Mouse (Mus musculus): ENCODE measurements around the gene Tmem30c. TPM values are rescaled to one million over a fixed set of nuclear protein-coding genes. Genes with fewer than 3 reads are reported as not detected.
"Not testable (repeated sequence)": the region's sequence is repeated elsewhere in the genome, so short reads cannot be mapped to it uniquely, and the experiment has no call there.

Tmem30c gene
- polyA plus RNA-seq, 1 experiment from 2014 or later = not detected

DNA sequence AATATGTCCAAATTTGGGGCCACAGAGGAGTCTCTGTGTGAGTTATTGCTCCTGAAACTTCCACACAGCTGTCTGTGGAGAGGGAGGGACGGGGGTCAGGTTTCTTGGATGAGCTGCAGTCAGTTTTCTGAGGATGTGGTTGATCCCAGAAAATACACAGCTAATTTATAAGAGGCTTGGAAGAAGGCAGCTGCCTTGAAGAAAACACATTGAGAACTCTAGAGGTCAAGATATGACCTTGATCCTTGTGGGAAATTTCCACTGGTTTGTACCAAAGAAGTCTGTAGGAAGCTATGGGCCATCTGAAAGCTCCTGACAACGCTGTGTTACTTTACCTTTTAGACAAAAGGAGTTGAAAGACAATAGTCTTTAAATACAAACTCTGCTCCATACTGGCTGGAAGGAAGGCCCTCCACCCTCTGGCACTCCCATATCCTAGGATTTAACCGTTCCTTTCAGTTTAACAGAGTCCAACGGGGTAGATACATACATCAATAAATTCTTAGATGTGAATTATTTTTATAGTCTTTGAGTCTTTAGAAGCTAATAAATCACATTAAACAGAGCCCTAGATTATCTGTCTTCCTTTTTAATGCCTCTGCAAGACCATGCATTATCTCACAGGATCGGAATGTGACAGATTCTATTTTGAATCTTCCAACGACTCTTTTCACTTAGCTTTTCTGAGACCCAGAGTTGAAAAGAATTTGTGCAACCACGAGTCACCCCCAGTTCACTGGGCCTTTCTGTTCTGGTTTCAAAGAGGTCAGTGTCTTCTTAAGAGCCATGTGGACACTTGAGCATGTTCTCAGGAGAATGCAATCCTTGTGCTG lies 40.9 kb downstream of the Tmem30c start:
- H3K9ac ChIP-seq (ENCODE audit: low read length) = no peak overlapping the region
- H3K4me1 ChIP-seq (ENCODE audit: control insufficient read depth, insufficient read depth, low read length) = no peaks in the 10 kb centered on the region
- H3K4me2 ChIP-seq (ENCODE audit: low read depth) = no peak overlapping the region
- DNase-seq (ENCODE audit: low spot score) = no peak
- no peak for ATAC-seq (ENCODE audit: insufficient read depth, low FRiP score, low TSS enrichment)
- H3K27ac ChIP-seq (ENCODE audit: low read depth, low read length) = no peak overlapping the region
- H3K27me3 ChIP-seq (ENCODE audit: control insufficient read depth, insufficient read depth, low read length) = no peaks in the 10 kb centered on the region
- no peaks in the 10 kb centered on the region for H3K9me3 ChIP-seq (ENCODE audit: control insufficient read depth, low read length)
- no peak overlapping the region for H3K4me3 ChIP-seq (ENCODE audit: low read depth, low read length)
- no peaks in the 10 kb centered on the region for H3K36me3 ChIP-seq (ENCODE audit: control insufficient read depth, insufficient read depth, low read length)
- WGBS = 47% methylated on average over 7 of the region's 7 CpGs

- WGBS = 88% methylated on average over 4 of the region's 4 CpGs
- H3K4me1 ChIP-seq (ENCODE audit: control insufficient read depth, insufficient read depth, low read length) = no peaks in the 10 kb centered on the region
- H3K27me3 ChIP-seq (ENCODE audit: control insufficient read depth, insufficient read depth, low read length) = no peaks in the 10 kb centered on the region
- no peaks in the 10 kb centered on the region for H3K9me3 ChIP-seq (ENCODE audit: control insufficient read depth, low read length)
- no peak overlapping the region for H3K9ac ChIP-seq (ENCODE audit: low read length)
- DNase-seq (ENCODE audit: low spot score) = no peak
- ATAC-seq (ENCODE audit: insufficient read depth, low FRiP score, low TSS enrichment) = no peak
- H3K36me3 ChIP-seq (ENCODE audit: control insufficient read depth, insufficient read depth, low read length) = no peaks in the 10 kb centered on the region
- H3K4me3 ChIP-seq (ENCODE audit: low read depth, low read length) = no peak overlapping the region
- H3K27ac ChIP-seq (ENCODE audit: low read depth, low read length) = no peak overlapping the region
- H3K4me2 ChIP-seq (ENCODE audit: low read depth) = no peak overlapping the region
These were observed 41.7 kb downstream of the Tmem30c start for GRCm38 (mm10) chr16:57250991-57251390.

GRCm38 (mm10) chr16:57247464-57247863 lies 45.2 kb downstream of the Tmem30c start:
- ATAC-seq (ENCODE audit: insufficient read depth, low FRiP score, low TSS enrichment) = no peak
- Histone ChIP-seq H3K4me3 (ENCODE audit: low read depth, low read length) (no peak overlapping the region), H3K36me3 (ENCODE audit: control insufficient read depth, insufficient read depth, low read length) (no peaks in the 10 kb centered on the region), H3K27me3 (ENCODE audit: control insufficient read depth, insufficient read depth, low read length) (no peaks in the 10 kb centered on the region), H3K9me3 (ENCODE audit: control insufficient read depth, low read length) (no peaks in the 10 kb centered on the region), H3K4me2 (ENCODE audit: low read depth) (no peak overlapping the region), H3K27ac (ENCODE audit: low read depth, low read length) (no peak overlapping the region), H3K4me1 (ENCODE audit: control insufficient read depth, insufficient read depth, low read length) (no peaks in the 10 kb centered on the region), H3K9ac (ENCODE audit: low read length) (no peak overlapping the region)
- no peak for DNase-seq (ENCODE audit: low spot score)
- WGBS = 95% methylated on average over 4 of the region's 4 CpGs

- Histone ChIP-seq H3K4me3 (ENCODE audit: low read depth, low read length) (no peak overlapping the region), H3K36me3 (ENCODE audit: control insufficient read depth, insufficient read depth, low read length) (no peaks in the 10 kb centered on the region), H3K27ac (ENCODE audit: low read depth, low read length) (no peak overlapping the region), H3K9ac (ENCODE audit: low read length) (no peak overlapping the region), H3K4me2 (ENCODE audit: low read depth) (no peak overlapping the region), H3K4me1 (ENCODE audit: control insufficient read depth, insufficient read depth, low read length) (no peaks in the 10 kb centered on the region), H3K27me3 (ENCODE audit: control insufficient read depth, insufficient read depth, low read length) (no peaks in the 10 kb centered on the region), H3K9me3 (ENCODE audit: control insufficient read depth, low read length) (no peaks in the 10 kb centered on the region)
- no peak for DNase-seq (ENCODE audit: low spot score)
- 91% methylated on average over 3 of the region's 3 CpGs for WGBS
- ATAC-seq (ENCODE audit: insufficient read depth, low FRiP score, low TSS enrichment) = no peak; the same call in 1 of the 2 replicates
These were observed 46.1 kb downstream of the Tmem30c start for GRCm38 (mm10) chr16:57246596-57246995.

DNA sequence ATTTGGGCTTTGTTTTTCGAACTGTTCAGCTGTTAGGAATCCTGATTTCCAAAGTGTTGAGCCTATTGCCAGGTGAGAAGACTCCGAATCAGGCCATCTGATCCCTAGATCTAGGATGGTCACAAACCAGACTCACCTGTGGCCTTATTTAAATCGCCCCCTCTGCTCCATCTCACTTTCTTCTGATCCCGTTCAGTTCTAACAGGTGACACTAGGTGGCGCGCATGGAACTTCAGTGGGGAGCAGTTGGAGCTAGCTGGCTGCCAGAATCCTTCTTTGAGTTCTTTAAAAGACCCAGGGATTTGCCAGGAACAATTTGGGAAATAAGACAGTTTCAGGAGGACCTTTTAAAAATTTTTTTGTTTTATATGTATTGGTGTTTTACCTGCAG lies 48.8 kb downstream of the Tmem30c start:
- no peak overlapping the region for H3K27ac ChIP-seq (ENCODE audit: low read depth, low read length)
- no peaks in the 10 kb centered on the region for H3K36me3 ChIP-seq (ENCODE audit: control insufficient read depth, insufficient read depth, low read length)
- no peak overlapping the region for H3K4me2 ChIP-seq (ENCODE audit: low read depth)
- WGBS = 11% methylated on average over 6 of the region's 6 CpGs
- no peak for ATAC-seq (ENCODE audit: insufficient read depth, low FRiP score, low TSS enrichment)
- no peak overlapping the region for H3K9ac ChIP-seq (ENCODE audit: low read length)
- DNase-seq (ENCODE audit: low spot score) = peak; percentile 76
- H3K9me3 ChIP-seq (ENCODE audit: control insufficient read depth, low read length) = no peaks in the 10 kb centered on the region
- H3K4me3 ChIP-seq (ENCODE audit: low read depth, low read length) = no peak overlapping the region
- H3K4me1 ChIP-seq (ENCODE audit: control insufficient read depth, insufficient read depth, low read length) = no peaks in the 10 kb centered on the region
- no peaks in the 10 kb centered on the region for H3K27me3 ChIP-seq (ENCODE audit: control insufficient read depth, insufficient read depth, low read length)

DNA sequence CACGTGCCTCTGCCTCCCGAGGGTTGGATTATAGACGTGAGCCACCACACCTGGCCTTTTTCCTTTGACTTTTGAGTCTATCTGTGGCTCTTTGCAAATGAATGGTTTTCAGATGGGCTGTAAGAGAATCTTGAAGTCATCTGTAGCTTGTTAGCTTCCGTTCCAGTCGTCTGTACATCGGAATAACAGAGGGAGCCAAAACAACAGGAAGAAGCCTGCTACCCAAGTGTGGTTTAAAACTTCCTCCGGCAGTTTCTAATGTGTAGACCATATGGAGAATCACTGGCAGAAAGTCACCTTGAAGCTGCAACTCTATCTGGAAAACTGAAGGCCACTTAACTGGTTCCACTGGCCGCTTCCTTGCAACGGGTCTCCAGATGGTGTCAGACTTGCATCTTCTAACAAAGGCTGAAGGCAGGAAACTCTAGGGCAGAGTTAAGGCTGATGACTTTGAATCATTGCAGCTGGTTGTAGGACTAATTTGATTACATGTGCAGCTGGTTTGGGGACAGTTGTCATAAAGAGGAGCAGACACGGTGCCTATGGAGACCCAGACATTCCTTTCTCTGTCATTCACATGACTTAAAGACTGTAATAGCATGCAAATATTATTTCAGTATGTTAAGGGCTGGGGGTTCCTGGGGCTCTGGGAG lies 49.3 kb downstream of the Tmem30c start:
- 48% methylated on average over 10 of the region's 10 CpGs for WGBS
- DNase-seq (ENCODE audit: low spot score) (peak; percentile 15), ATAC-seq (ENCODE audit: insufficient read depth, low FRiP score, low TSS enrichment) (no peak)
- Histone ChIP-seq H3K4me3 (ENCODE audit: low read depth, low read length) (no peak overlapping the region), H3K4me2 (ENCODE audit: low read depth) (no peak overlapping the region), H3K27ac (ENCODE audit: low read depth, low read length) (no peak overlapping the region), H3K9ac (ENCODE audit: low read length) (no peak overlapping the region), H3K4me1 (ENCODE audit: control insufficient read depth, insufficient read depth, low read length) (no peaks in the 10 kb centered on the region), H3K36me3 (ENCODE audit: control insufficient read depth, insufficient read depth, low read length) (no peaks in the 10 kb centered on the region), H3K9me3 (ENCODE audit: control insufficient read depth, low read length) (no peaks in the 10 kb centered on the region), H3K27me3 (ENCODE audit: control insufficient read depth, insufficient read depth, low read length) (no peaks in the 10 kb centered on the region)

GRCm38 (mm10) chr16:57242857-57243204 lies 49.8 kb downstream of the Tmem30c start:
- Histone ChIP-seq H3K9me3 (ENCODE audit: control insufficient read depth, low read length) (no peaks in the 10 kb centered on the region), H3K27me3 (ENCODE audit: control insufficient read depth, insufficient read depth, low read length) (no peaks in the 10 kb centered on the region), H3K27ac (ENCODE audit: low read depth, low read length) (no peak overlapping the region), H3K4me1 (ENCODE audit: control insufficient read depth, insufficient read depth, low read length) (no peaks in the 10 kb centered on the region), H3K36me3 (ENCODE audit: control insufficient read depth, insufficient read depth, low read length) (no peaks in the 10 kb centered on the region), H3K4me2 (ENCODE audit: low read depth) (no peak overlapping the region), H3K4me3 (ENCODE audit: low read depth, low read length) (no peak overlapping the region), H3K9ac (ENCODE audit: low read length) (no peak overlapping the region)
- DNase-seq (ENCODE audit: low spot score) (no peak), ATAC-seq (ENCODE audit: insufficient read depth, low FRiP score, low TSS enrichment) (no peak)
- WGBS = 89% methylated on average over 5 of the region's 5 CpGs

DNA sequence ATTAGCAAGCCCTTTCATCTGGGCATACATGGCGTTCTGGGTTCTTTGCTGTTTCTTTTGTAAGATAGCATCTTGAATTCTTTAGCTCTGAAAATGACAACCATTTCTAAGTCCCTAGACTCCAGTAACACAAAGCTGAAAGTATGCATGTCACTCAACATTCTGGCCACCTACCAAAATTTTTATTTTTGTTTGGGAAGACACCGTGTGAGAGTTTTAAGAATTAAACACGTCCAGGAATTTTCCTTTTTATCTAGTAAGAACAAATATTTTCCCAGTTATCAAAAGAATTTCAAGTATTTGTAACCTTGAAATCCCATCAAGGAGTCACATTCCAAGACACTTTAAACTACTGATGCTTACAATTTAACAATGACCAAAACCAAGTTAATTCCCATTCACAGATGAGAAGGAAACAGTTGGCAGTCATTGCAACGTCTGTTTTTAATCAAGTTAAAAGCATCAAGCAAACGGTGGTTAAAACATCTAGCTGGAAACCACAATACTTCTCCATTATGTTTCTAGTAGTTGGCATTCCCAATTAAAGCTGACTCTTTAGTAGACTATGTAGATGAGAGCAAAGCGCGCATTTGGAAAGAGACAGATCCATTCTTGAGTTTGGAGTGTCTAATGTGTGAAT lies 56.7 kb downstream of the Tmem30c start:
- Histone ChIP-seq H3K9ac (ENCODE audit: low read length) (no peak overlapping the region), H3K36me3 (ENCODE audit: control insufficient read depth, insufficient read depth, low read length) (no peaks in the 10 kb centered on the region), H3K9me3 (ENCODE audit: control insufficient read depth, low read length) (no peaks in the 10 kb centered on the region), H3K4me2 (ENCODE audit: low read depth) (no peak overlapping the region), H3K4me1 (ENCODE audit: control insufficient read depth, insufficient read depth, low read length) (no peaks in the 10 kb centered on the region), H3K4me3 (ENCODE audit: low read depth, low read length) (no peak overlapping the region), H3K27ac (ENCODE audit: low read depth, low read length) (no peak overlapping the region), H3K27me3 (ENCODE audit: control insufficient read depth, insufficient read depth, low read length) (no peaks in the 10 kb centered on the region)
- DNase-seq (ENCODE audit: low spot score) (no peak), ATAC-seq (ENCODE audit: insufficient read depth, low FRiP score, low TSS enrichment) (no peak)
- WGBS = 71% methylated on average over 7 of the region's 7 CpGs

DNA sequence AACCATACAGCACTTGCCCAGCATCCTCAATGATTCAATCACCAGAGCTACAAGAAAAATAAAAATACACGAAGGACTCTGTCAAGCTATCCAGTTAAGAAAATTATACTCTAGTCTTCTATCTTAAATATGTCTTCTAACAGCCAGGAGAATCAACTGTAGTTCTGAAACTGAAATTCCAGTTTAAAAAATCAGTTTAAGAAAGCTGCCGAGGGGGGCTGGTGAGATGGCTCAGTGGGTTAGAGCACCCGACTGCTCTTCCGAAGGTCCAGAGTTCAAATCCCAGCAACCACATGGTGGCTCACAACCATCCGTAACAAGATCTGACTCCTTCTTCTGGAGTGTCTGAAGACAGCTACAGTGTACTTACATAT lies 60.7 kb downstream of the Tmem30c start:
- not testable (repeated sequence) for H3K27ac ChIP-seq (ENCODE audit: low read depth, low read length); H3K27me3 ChIP-seq (ENCODE audit: control insufficient read depth, insufficient read depth, low read length); H3K4me2 ChIP-seq (ENCODE audit: low read depth); ATAC-seq (ENCODE audit: insufficient read depth, low FRiP score, low TSS enrichment); H3K4me1 ChIP-seq (ENCODE audit: control insufficient read depth, insufficient read depth, low read length); H3K36me3 ChIP-seq (ENCODE audit: control insufficient read depth, insufficient read depth, low read length); H3K4me3 ChIP-seq (ENCODE audit: low read depth, low read length); H3K9me3 ChIP-seq (ENCODE audit: control insufficient read depth, low read length); DNase-seq (ENCODE audit: low spot score); H3K9ac ChIP-seq (ENCODE audit: low read length)
- 73% methylated on average over 4 of the region's 5 CpGs for WGBS
